Mouse (Mus musculus) hindbrain, embryonic 16.5 days (tissue): ENCODE data around the gene Mylk. TPM values are rescaled to one million over a fixed set of nuclear protein-coding genes. Genes with fewer than 3 reads are reported as not detected.

ENCODE experiments used
- ATAC-seq: fragments of 200-750 bp; cut with Nextera tagmentation; 2 replicates; pipeline ENCODE4 v1.8.0; 2017; ENCODE audit warnings: moderate TSS enrichment, moderate library complexity
- H3K27ac ChIP-seq: fragments of 300-500 bp; sonication (generic); 2 replicates; pipeline ENCODE4 v1.5.1; 2014; ENCODE audit warnings: low read depth, mild to moderate bottlenecking, control low read depth, low read length, moderate library complexity
- H3K27me3 ChIP-seq: fragments of 300-500 bp; sonication (generic); replicated peaks from 2 replicates; pipeline ENCODE4 v1.6.1; 2014; ENCODE audit warnings: low read length; ENCODE audit not compliant: control insufficient read depth, insufficient read depth
- H3K36me3 ChIP-seq: fragments of 300-500 bp; sonication (generic); 2 replicates; pipeline ENCODE4 v1.6.1; 2014; ENCODE audit warnings: mild to moderate bottlenecking, low read length, moderate library complexity, mixed read lengths; ENCODE audit not compliant: control insufficient read depth, insufficient read depth
- H3K4me1 ChIP-seq: fragments of 300-500 bp; sonication (generic); 2 replicates; pipeline ENCODE4 v1.6.1; 2014; ENCODE audit warnings: low read depth, low read length; ENCODE audit not compliant: control insufficient read depth, insufficient read depth
- H3K4me2 ChIP-seq: fragments of 300-500 bp; sonication (generic); 2 replicates; pipeline ENCODE4 v1.6.1; 2014; ENCODE audit warnings: mild to moderate bottlenecking, low read length, control low read depth, moderate library complexity
- H3K4me3 ChIP-seq: fragments of 300-500 bp; sonication (generic); 2 replicates; pipeline ENCODE4 v1.5.1; 2014; ENCODE audit warnings: mild to moderate bottlenecking, low read length, control low read depth, moderate library complexity
- H3K9ac ChIP-seq: fragments of 300-500 bp; sonication (generic); 2 replicates; pipeline ENCODE4 v1.6.1; 2014; ENCODE audit warnings: low read depth, mild to moderate bottlenecking, control low read depth, low read length, moderate library complexity
- H3K9me3 ChIP-seq: fragments of 300-500 bp; sonication (generic); 2 replicates; pipeline ENCODE4 v1.6.1; 2014; ENCODE audit warnings: mild to moderate bottlenecking, low read length, moderate library complexity; ENCODE audit not compliant: control insufficient read depth
- WGBS: fragments of 180-500 bp; shearing (Covaris S2); extraction: QIAGEN DNeasy Blood & Tissue Kit; methylation state at CpG from one replicate; pipeline ENCODE4 v1.1.7; 2014; 5-methylcytosine and 5-hydroxymethylcytosine counted together
- polyA plus RNA-seq: library from polyadenylated mRNA; unstranded; fragments of >200 nt; fragmentation: Nextera tagmentation; extraction: Ambion mirVana; gene quantifications from 2 replicates; pipeline ENCODE4 v1.2.1, GENCODE M21; 2015

Gene Mylk
- polyA plus RNA-seq, 1 experiment from 2014 or later: 4.6 TPM

- no peak for ATAC-seq
- 83% methylated on average over 4 of the region's 4 CpGs for whole genome bisulfite sequencing
These were observed 135.8 kb downstream of the Mylk start for GRCm38 (mm10) chr16:34880815-34881214.

DNA sequence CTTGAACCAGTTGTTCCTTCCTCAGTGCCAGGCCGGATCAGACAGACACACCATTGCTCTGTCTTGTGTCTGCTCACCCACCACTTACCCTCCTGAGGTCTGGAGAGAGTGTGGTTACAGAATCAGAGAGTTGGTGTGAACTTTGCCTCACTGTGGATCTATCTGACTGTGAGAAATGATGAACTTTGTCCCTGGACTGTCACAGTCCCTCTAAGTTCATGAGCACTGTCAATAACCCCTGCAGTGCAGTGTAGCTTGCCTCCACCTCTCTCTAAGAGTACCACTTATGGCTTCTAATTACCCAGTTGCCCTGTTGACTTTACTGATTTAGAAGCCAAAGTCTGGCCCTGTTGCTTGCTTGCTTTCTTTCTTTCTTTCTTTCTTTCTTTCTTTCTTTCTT lies 142.0 kb downstream of the Mylk start:
- H3K4me2 ChIP-seq: no peak overlapping the region
- WGBS: 85% methylated on average over 1 of the region's 1 CpGs
- H3K9ac ChIP-seq: no peak overlapping the region
- no peaks in the 10 kb centered on the region for H3K27me3 ChIP-seq
- no peaks in the 10 kb centered on the region for H3K4me1 ChIP-seq
- H3K36me3 ChIP-seq: no peaks in the 10 kb centered on the region
- ATAC-seq: no peak
- H3K4me3 ChIP-seq: no peak overlapping the region
- H3K27ac ChIP-seq: no peak overlapping the region
- H3K9me3 ChIP-seq: no peaks in the 10 kb centered on the region

More at GRCm38 (mm10) chr16:34880815-34881214, 135.8 kb downstream of the Mylk start:
- H3K27me3 ChIP-seq: no peaks in the 10 kb centered on the region
- no peak overlapping the region for H3K4me3 ChIP-seq
- H3K9me3 ChIP-seq: no peaks in the 10 kb centered on the region
- H3K4me2 ChIP-seq: no peak overlapping the region
- H3K27ac ChIP-seq: no peak overlapping the region
- no peaks in the 10 kb centered on the region for H3K36me3 ChIP-seq
- no peaks in the 10 kb centered on the region for H3K4me1 ChIP-seq
- no peak overlapping the region for H3K9ac ChIP-seq

DNA sequence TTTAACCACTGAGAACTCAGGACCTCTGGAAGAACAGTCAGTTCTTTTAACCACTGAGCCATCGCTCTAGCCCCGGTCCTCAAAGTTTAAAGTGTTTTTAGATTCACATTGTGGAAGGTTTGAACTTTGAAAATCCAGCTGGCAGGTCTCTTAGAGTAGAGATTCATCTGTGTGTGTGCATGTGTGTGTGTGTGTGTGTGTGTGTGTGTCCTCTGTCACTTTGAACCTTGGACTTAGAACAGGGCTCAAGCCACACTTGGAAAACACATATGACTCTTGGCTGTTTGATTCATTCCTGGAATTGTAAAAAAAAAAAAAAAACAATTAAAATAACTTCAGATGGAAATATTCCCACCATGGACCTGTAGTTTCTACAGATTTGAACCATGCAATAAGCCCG lies 149.0 kb downstream of the Mylk start:
- Histone ChIP-seq H3K4me3 (no peak overlapping the region), H3K9ac (no peak overlapping the region), H3K36me3 (no peaks in the 10 kb centered on the region), H3K27me3 (no peaks in the 10 kb centered on the region), H3K4me1 (no peaks in the 10 kb centered on the region), H3K27ac (no peak overlapping the region), H3K4me2 (no peak overlapping the region), H3K9me3 (no peaks in the 10 kb centered on the region)
- 97% methylated on average over 3 of the region's 3 CpGs for WGBS
- ATAC-seq: no peak

- 91% methylated on average over 10 of the region's 10 CpGs for WGBS
- Histone ChIP-seq H3K4me3 (no peak overlapping the region), H3K27ac (no peak overlapping the region), H3K27me3 (no peaks in the 10 kb centered on the region), H3K4me2 (no peak overlapping the region), H3K9me3 (no peaks in the 10 kb centered on the region), H3K36me3 (no peaks in the 10 kb centered on the region), H3K9ac (no peak overlapping the region), H3K4me1 (peaks cover 14% of the 10 kb centered on the region)
- ATAC-seq: no peak
These were observed 150.9 kb downstream of the Mylk start for GRCm38 (mm10) chr16:34895916-34896315.

- no peak for ATAC-seq
- no peak overlapping the region for H3K4me2 ChIP-seq
These were observed 152.0 kb downstream of the Mylk start for GRCm38 (mm10) chr16:34896996-34897395.

GRCm38 (mm10) chr16:34898057-34898789 lies 153.2 kb downstream of the Mylk start:
- no peaks in the 10 kb centered on the region for H3K36me3 ChIP-seq
- no peak overlapping the region for H3K4me2 ChIP-seq
- H3K27me3 ChIP-seq: no peaks in the 10 kb centered on the region
- 81% methylated on average over 7 of the region's 7 CpGs for WGBS
- no peak overlapping the region for H3K4me3 ChIP-seq
- H3K9me3 ChIP-seq: no peaks in the 10 kb centered on the region
- peaks cover 14% of the 10 kb centered on the region for H3K4me1 ChIP-seq
- no peak overlapping the region for H3K27ac ChIP-seq
- H3K9ac ChIP-seq: no peak overlapping the region
- no peak for ATAC-seq

More at GRCm38 (mm10) chr16:34896996-34897395, 152.0 kb downstream of the Mylk start:
- Histone ChIP-seq H3K4me1 (peaks cover 14% of the 10 kb centered on the region), H3K27ac (no peak overlapping the region), H3K36me3 (no peaks in the 10 kb centered on the region), H3K9me3 (no peaks in the 10 kb centered on the region), H3K27me3 (no peaks in the 10 kb centered on the region), H3K9ac (no peak overlapping the region), H3K4me3 (no peak overlapping the region)
- 79% methylated on average over 3 of the region's 3 CpGs for WGBS

DNA sequence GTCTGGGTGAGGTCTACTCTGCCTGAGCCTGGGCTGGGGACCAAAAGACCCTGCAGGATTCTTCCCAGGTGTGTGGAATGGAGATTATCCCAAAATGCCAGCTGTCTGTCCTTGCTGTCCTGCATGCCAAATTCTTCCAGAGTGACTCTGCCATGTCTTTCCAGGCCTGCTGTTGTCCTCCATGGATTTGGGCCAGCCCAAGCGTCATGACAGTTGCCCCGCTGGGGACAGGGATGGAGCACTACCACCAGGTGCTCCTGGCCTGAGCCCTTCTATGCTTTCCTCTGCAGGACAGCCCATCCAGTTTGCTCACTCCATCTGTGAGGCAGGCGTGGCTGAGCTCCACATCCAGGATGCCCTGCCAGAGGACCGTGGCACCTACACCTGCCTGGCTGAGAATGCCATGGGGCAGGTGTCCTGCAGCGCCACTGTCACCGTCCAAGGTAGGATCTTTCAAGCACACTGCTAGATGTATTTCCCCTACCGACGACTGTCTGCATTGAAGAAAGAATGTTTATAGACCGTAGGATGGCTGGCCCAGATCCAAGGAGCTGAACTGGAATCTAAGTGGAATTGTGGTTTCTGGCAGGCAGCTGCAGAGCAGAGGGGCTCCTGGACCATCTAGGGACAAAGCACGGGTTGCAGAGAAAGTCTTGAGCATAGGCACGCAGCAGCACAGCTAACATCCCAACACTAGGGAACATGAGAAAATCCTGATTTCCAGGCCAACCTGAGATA lies 154.2 kb downstream of the Mylk start:
- Histone ChIP-seq H3K9me3 (no peaks in the 10 kb centered on the region), H3K36me3 (no peaks in the 10 kb centered on the region), H3K4me1 (peaks cover 15% of the 10 kb centered on the region), H3K9ac (no peak overlapping the region), H3K4me2 (no peak overlapping the region), H3K27me3 (no peaks in the 10 kb centered on the region), H3K4me3 (no peak overlapping the region), H3K27ac (no peak overlapping the region)
- peak; percentile 12; the same call in 1 of the 2 replicates for ATAC-seq
- WGBS: 57% methylated on average over 11 of the region's 11 CpGs

DNA sequence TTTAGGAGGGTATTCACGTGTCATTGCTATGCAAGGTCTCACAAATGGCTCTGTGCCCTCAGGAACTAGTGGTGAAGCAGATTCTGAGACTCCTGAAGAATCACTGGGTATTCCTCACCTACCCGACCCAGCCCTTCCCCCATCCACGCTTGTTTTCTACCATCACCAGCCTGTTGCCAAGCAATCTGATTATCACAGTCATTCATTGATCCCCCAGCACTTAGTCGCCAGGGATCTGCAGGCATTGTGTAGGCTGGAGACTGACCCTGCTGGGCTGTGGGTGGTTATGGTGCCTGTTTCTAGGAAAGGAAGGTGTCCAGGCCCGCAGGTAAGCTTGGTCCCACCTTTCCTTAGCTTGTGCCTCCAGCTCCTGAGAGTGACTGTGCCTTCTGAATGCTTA lies 155.0 kb downstream of the Mylk start:
- Histone ChIP-seq H3K36me3 (no peaks in the 10 kb centered on the region), H3K4me3 (no peak overlapping the region), H3K4me1 (peaks cover 17% of the 10 kb centered on the region), H3K9me3 (no peaks in the 10 kb centered on the region), H3K27ac (no peak overlapping the region), H3K4me2 (no peak overlapping the region), H3K27me3 (no peaks in the 10 kb centered on the region), H3K9ac (no peak overlapping the region)
- ATAC-seq: no peak
- WGBS: 25% methylated on average over 5 of the region's 5 CpGs

DNA sequence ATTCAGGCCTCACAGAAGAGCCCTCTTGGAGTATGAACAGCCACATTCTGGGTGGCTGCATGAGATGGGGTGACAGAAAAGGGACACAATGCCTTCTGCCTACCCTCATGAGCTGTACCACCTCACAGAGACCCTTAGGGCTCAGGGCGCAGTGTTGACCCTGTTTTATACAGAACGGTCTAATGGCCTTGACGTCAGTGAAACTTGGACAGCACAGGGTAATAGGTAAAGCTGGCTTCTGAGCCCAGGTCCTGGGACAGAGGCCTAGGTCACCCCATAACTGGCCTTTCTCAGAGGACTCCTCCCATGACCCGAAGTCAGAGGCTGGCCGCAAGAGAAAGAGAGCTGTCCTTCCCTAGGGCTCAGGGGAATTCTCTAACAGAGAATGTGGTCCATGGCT lies 155.5 kb downstream of the Mylk start:
- Histone ChIP-seq H3K4me1 (peaks cover 17% of the 10 kb centered on the region), H3K36me3 (no peaks in the 10 kb centered on the region), H3K4me3 (no peak overlapping the region), H3K9me3 (no peaks in the 10 kb centered on the region), H3K9ac (no peak overlapping the region), H3K4me2 (no peak overlapping the region), H3K27ac (no peak overlapping the region), H3K27me3 (no peaks in the 10 kb centered on the region)
- no peak for ATAC-seq
- WGBS: 75% methylated on average over 5 of the region's 5 CpGs
